Mouse (Mus musculus) cortical plate, adult 2 months (tissue): ENCODE data around the gene Plekha6.

Source experiments
- CTCF ChIP-seq: fragments of 200-500 bp; IDR thresholded peaks from 2 replicates; pipeline ENCODE4 v1.5.1; 2011; ENCODE audit warnings: mild to moderate bottlenecking, control low read depth, low read length; ENCODE audit not compliant: insufficient read depth; ENCODE audit errors: extremely low read depth
- POLR2A ChIP-seq: fragments of 200-500 bp; IDR thresholded peaks from 2 replicates; pipeline ENCODE4 v1.6.1; 2011; ENCODE audit warnings: mild to moderate bottlenecking, low read length, control low read depth; ENCODE audit not compliant: insufficient read depth; ENCODE audit errors: extremely low read depth

- TF ChIP-seq POLR2A (no peak), CTCF (no peak)
These were observed 64.9 kb downstream of the Plekha6 start for GRCm38 (mm10) chr1:133228809-133229487.
